Mouse (Mus musculus): Measurements from ENCODE around the gene Mgat3. TPM values are rescaled to one million over a fixed set of nuclear protein-coding genes. Genes with fewer than 3 reads are reported as not detected.

Mgat3 gene
- polyA plus RNA-seq, 1 experiment from 2014 or later: 9.6 TPM

- Histone ChIP-seq H3K9me3 (no peaks in the 10 kb centered on the region), H3K4me1 (peaks cover 6% of the 10 kb centered on the region), H3K27ac (no peak overlapping the region), H3K4me3 (replicated peaks) (no peak overlapping the region), H3K4me2 (no peak overlapping the region), H3K36me3 (replicated peaks) (peaks cover 93% of the 10 kb centered on the region), H3K9ac (no peak overlapping the region), H3K27me3 (no peaks in the 10 kb centered on the region)
- no peak for ATAC-seq (ENCODE audit: low FRiP score)
- 94% methylated on average over 8 of the region's 8 CpGs for WGBS
These were observed 17.8 kb upstream of the Mgat3 start for GRCm38 (mm10) chr15:80155707-80156106.

GRCm38 (mm10) chr15:80157197-80157943 is 16.2 kb upstream of the Mgat3 start:
- H3K9me3 ChIP-seq: no peaks in the 10 kb centered on the region
- H3K4me3 ChIP-seq (replicated peaks): no peak overlapping the region
- H3K27ac ChIP-seq: no peak overlapping the region
- peaks cover 6% of the 10 kb centered on the region for H3K4me1 ChIP-seq
- H3K4me2 ChIP-seq: no peak overlapping the region
- H3K36me3 ChIP-seq (replicated peaks): peaks cover 95% of the 10 kb centered on the region
- H3K27me3 ChIP-seq: no peaks in the 10 kb centered on the region
- 93% methylated on average over 22 of the region's 22 CpGs for WGBS
- H3K9ac ChIP-seq: no peak overlapping the region
- ATAC-seq (ENCODE audit: low FRiP score): no peak

- Histone ChIP-seq H3K36me3 (replicated peaks) (peaks cover 91% of the 10 kb centered on the region), H3K4me2 (no peak overlapping the region), H3K4me1 (peaks cover 6% of the 10 kb centered on the region), H3K27me3 (no peaks in the 10 kb centered on the region), H3K9ac (no peak overlapping the region), H3K4me3 (replicated peaks) (no peak overlapping the region), H3K27ac (no peak overlapping the region), H3K9me3 (no peaks in the 10 kb centered on the region)
- 83% methylated on average over 5 of the region's 5 CpGs for WGBS
- ATAC-seq (ENCODE audit: low FRiP score): no peak
These were observed 15.4 kb upstream of the Mgat3 start for GRCm38 (mm10) chr15:80158001-80158706.

- Histone ChIP-seq H3K36me3 (replicated peaks) (peaks cover 85% of the 10 kb centered on the region), H3K4me2 (no peak overlapping the region), H3K9me3 (no peaks in the 10 kb centered on the region), H3K9ac (no peak overlapping the region), H3K4me3 (replicated peaks) (no peak overlapping the region), H3K27me3 (no peaks in the 10 kb centered on the region), H3K4me1 (peaks cover 6% of the 10 kb centered on the region), H3K27ac (no peak overlapping the region; the same call in 1 of the 2 replicates)
- ATAC-seq (ENCODE audit: low FRiP score): no peak
- WGBS: 78% methylated on average over 4 of the region's 4 CpGs
These were observed 14.8 kb upstream of the Mgat3 start for GRCm38 (mm10) chr15:80158707-80159090.

- Histone ChIP-seq H3K27me3 (no peaks in the 10 kb centered on the region), H3K9ac (peak overlapping the region; percentile 25; the same call in 1 of the 2 replicates), H3K9me3 (no peaks in the 10 kb centered on the region), H3K36me3 (replicated peaks) (peaks cover 78% of the 10 kb centered on the region), H3K4me2 (no peak overlapping the region), H3K4me1 (peaks cover 6% of the 10 kb centered on the region), H3K4me3 (replicated peaks) (no peak overlapping the region), H3K27ac (peak overlapping the region; percentile 13; the same call in 1 of the 2 replicates)
- 56% methylated on average over 8 of the region's 8 CpGs for WGBS
- no peak for ATAC-seq (ENCODE audit: low FRiP score)
These were observed 14.1 kb upstream of the Mgat3 start for GRCm38 (mm10) chr15:80159286-80159901.

- Histone ChIP-seq H3K4me2 (no peak overlapping the region), H3K27me3 (no peaks in the 10 kb centered on the region), H3K9me3 (no peaks in the 10 kb centered on the region), H3K9ac (no peak overlapping the region), H3K27ac (0 out of 2 replicates have a peak overlapping the region, but pooled peaks have one; percentile 13), H3K4me3 (replicated peaks) (no peak overlapping the region), H3K36me3 (replicated peaks) (peaks cover 70% of the 10 kb centered on the region), H3K4me1 (peaks cover 6% of the 10 kb centered on the region)
- ATAC-seq (ENCODE audit: low FRiP score): no peak
- 94% methylated on average over 13 of the region's 13 CpGs for WGBS
These were observed 13.3 kb upstream of the Mgat3 start for GRCm38 (mm10) chr15:80160223-80160622.

- Histone ChIP-seq H3K4me3 (replicated peaks) (no peak overlapping the region), H3K27ac (no peak overlapping the region), H3K27me3 (no peaks in the 10 kb centered on the region), H3K9me3 (no peaks in the 10 kb centered on the region), H3K4me2 (no peak overlapping the region), H3K36me3 (replicated peaks) (peaks cover 65% of the 10 kb centered on the region), H3K4me1 (peaks cover 6% of the 10 kb centered on the region), H3K9ac (no peak overlapping the region)
- WGBS: 89% methylated on average over 4 of the region's 4 CpGs
- no peak for ATAC-seq (ENCODE audit: low FRiP score)
These were observed 12.8 kb upstream of the Mgat3 start for GRCm38 (mm10) chr15:80160726-80161125.

- peaks cover 6% of the 10 kb centered on the region for H3K4me1 ChIP-seq
- ATAC-seq (ENCODE audit: low FRiP score): no peak
- 93% methylated on average over 3 of the region's 3 CpGs for WGBS
- H3K9me3 ChIP-seq: no peaks in the 10 kb centered on the region
- H3K27ac ChIP-seq: no peak overlapping the region
- no peak overlapping the region for H3K4me3 ChIP-seq (replicated peaks)
- no peak overlapping the region for H3K4me2 ChIP-seq
- no peaks in the 10 kb centered on the region for H3K27me3 ChIP-seq
- no peak overlapping the region for H3K9ac ChIP-seq
- peaks cover 60% of the 10 kb centered on the region for H3K36me3 ChIP-seq (replicated peaks)
These were observed 12.3 kb upstream of the Mgat3 start for GRCm38 (mm10) chr15:80161199-80161598.

- ATAC-seq (ENCODE audit: low FRiP score): no peak
- Histone ChIP-seq H3K27ac (no peak overlapping the region), H3K27me3 (no peaks in the 10 kb centered on the region), H3K36me3 (replicated peaks) (peaks cover 53% of the 10 kb centered on the region), H3K9me3 (no peaks in the 10 kb centered on the region), H3K4me3 (replicated peaks) (no peak overlapping the region), H3K4me1 (peaks cover 6% of the 10 kb centered on the region), H3K9ac (no peak overlapping the region), H3K4me2 (no peak overlapping the region)
- 88% methylated on average over 4 of the region's 4 CpGs for WGBS
These were observed 11.0 kb upstream of the Mgat3 start for GRCm38 (mm10) chr15:80162401-80162964.

- no peaks in the 10 kb centered on the region for H3K9me3 ChIP-seq
These were observed 10.2 kb upstream of the Mgat3 start for GRCm38 (mm10) chr15:80163274-80163673.

GRCm38 (mm10) chr15:80163716-80164115 is 9.8 kb upstream of the Mgat3 start:
- Histone ChIP-seq H3K27ac (no peak overlapping the region), H3K36me3 (replicated peaks) (peaks cover 41% of the 10 kb centered on the region), H3K4me2 (no peak overlapping the region), H3K9me3 (no peaks in the 10 kb centered on the region), H3K4me3 (replicated peaks) (no peak overlapping the region), H3K27me3 (no peaks in the 10 kb centered on the region), H3K4me1 (peaks cover 6% of the 10 kb centered on the region), H3K9ac (no peak overlapping the region)
- WGBS: 94% methylated on average over 4 of the region's 4 CpGs
- no peak for ATAC-seq (ENCODE audit: low FRiP score)

More at GRCm38 (mm10) chr15:80163274-80163673, 10.2 kb upstream of the Mgat3 start:
- H3K27ac ChIP-seq: no peak overlapping the region
- no peak overlapping the region for H3K9ac ChIP-seq
- no peaks in the 10 kb centered on the region for H3K27me3 ChIP-seq
- no peak overlapping the region for H3K4me3 ChIP-seq (replicated peaks)
- no peak for ATAC-seq (ENCODE audit: low FRiP score)
- peaks cover 45% of the 10 kb centered on the region for H3K36me3 ChIP-seq (replicated peaks)
- H3K4me2 ChIP-seq: no peak overlapping the region
- WGBS: 94% methylated on average over 11 of the region's 11 CpGs
- H3K4me1 ChIP-seq: peaks cover 6% of the 10 kb centered on the region

- H3K4me1 ChIP-seq: no peaks in the 10 kb centered on the region
- WGBS: 69% methylated on average over 5 of the region's 5 CpGs
- no peak overlapping the region for H3K9ac ChIP-seq
- no peak for ATAC-seq (ENCODE audit: low FRiP score)
- no peaks in the 10 kb centered on the region for H3K9me3 ChIP-seq
- H3K27me3 ChIP-seq: no peaks in the 10 kb centered on the region
- no peak overlapping the region for H3K4me2 ChIP-seq
- H3K4me3 ChIP-seq (replicated peaks): no peak overlapping the region
- H3K27ac ChIP-seq: no peak overlapping the region
- peaks cover 24% of the 10 kb centered on the region for H3K36me3 ChIP-seq (replicated peaks)
These were observed 8.1 kb upstream of the Mgat3 start for GRCm38 (mm10) chr15:80165396-80165795.

Data from forebrain, embryonic 12.5 days (tissue).